Mouse (Mus musculus) embryonic facial prominence, embryonic 14.5 days (tissue): Measurements from ENCODE around the gene Ugt2a1. TPM values are rescaled to one million over a fixed set of nuclear protein-coding genes. Genes with fewer than 3 reads are reported as not detected.
"Not testable (repeated sequence)": the region's sequence is repeated elsewhere in the genome, so short reads cannot be mapped to it uniquely, and the experiment has no call there.

Experiments
- ATAC-seq: fragments of 200-750 bp; cut with Nextera tagmentation; 2 replicates; pipeline ENCODE4 v1.8.0; 2017; ENCODE audit warnings: low read depth, moderate number of reproducible peaks, moderate TSS enrichment
- DNase-seq: peaks from one replicate; pipeline ENCODE4 v3.0.0-alpha.2; 2015; ENCODE audit warnings: low spot score
- H3K27ac ChIP-seq: fragments of 300-500 bp; sonication (generic); replicated peaks from 2 replicates; pipeline ENCODE4 v1.5.1; 2014; ENCODE audit warnings: low read depth, mild to moderate bottlenecking, low read length, moderate library complexity
- H3K27me3 ChIP-seq: fragments of 300-500 bp; sonication (generic); replicated peaks from 2 replicates; pipeline ENCODE4 v1.6.1; 2014; ENCODE audit warnings: low read length; ENCODE audit not compliant: control insufficient read depth, insufficient read depth
- H3K36me3 ChIP-seq: fragments of 300-500 bp; sonication (generic); 2 replicates; pipeline ENCODE4 v1.6.1; 2014; ENCODE audit warnings: low read length, mixed read lengths; ENCODE audit not compliant: control insufficient read depth, insufficient read depth
- H3K4me1 ChIP-seq: fragments of 300-500 bp; sonication (generic); 2 replicates; pipeline ENCODE4 v1.6.1; 2014; ENCODE audit warnings: antibody characterized with exemption, low read length; ENCODE audit not compliant: control insufficient read depth, insufficient read depth
- H3K4me2 ChIP-seq: fragments of 300-500 bp; sonication (generic); 2 replicates; pipeline ENCODE4 v1.6.1; 2014; ENCODE audit warnings: low read depth, mild to moderate bottlenecking, low read length, moderate library complexity, mixed read lengths
- H3K4me3 ChIP-seq: fragments of 300-500 bp; sonication (generic); 2 replicates; pipeline ENCODE4 v1.5.1; 2014; ENCODE audit warnings: low read depth, mild to moderate bottlenecking, low read length
- H3K9ac ChIP-seq: fragments of 300-500 bp; sonication (generic); 2 replicates; pipeline ENCODE4 v1.6.1; 2014; ENCODE audit warnings: low read depth, mild to moderate bottlenecking, low read length, moderate library complexity, mixed read lengths
- H3K9me3 ChIP-seq: fragments of 300-500 bp; sonication (generic); 2 replicates; pipeline ENCODE4 v1.6.1; 2016; ENCODE audit warnings: low read length; ENCODE audit not compliant: control insufficient read depth
- WGBS: fragments of 180-500 bp; shearing (Covaris S2); extraction: QIAGEN DNeasy Blood & Tissue Kit; methylation state at CpG from one replicate; pipeline ENCODE4 v1.1.7; 2014; 5-methylcytosine and 5-hydroxymethylcytosine counted together
- polyA plus RNA-seq: library from polyadenylated mRNA; unstranded; fragments of >200 nt; fragmentation: Nextera tagmentation; extraction: Ambion mirVana; gene quantifications from 2 replicates; pipeline ENCODE4 v1.2.1, GENCODE M21; 2014

Gene Ugt2a1
- polyA plus RNA-seq: 21.8 and 26.0 TPM in 2 replicates

DNA sequence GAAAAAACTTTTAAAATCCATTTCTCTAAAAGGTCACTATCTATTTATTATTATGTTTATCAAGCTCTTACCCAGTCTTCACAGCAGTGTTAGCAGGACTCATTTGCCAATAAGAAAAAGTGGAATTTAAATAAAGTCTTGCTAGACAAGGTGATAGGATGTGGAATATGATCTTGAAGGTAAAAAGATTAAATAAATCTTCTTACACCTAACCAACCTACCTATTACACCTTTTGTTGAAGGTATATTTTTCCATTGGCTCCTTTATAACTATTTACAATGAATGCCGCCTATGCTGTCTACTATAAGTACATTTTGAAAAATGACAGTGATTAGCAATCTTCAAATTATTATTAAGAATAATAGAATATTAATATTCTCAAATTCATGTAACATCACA, at the start of gene Ugt2a1:
Gene Ugt2a1 (minus strand): TSS at position 101 of the 400 bp plus-strand sequence.
- H3K36me3 ChIP-seq: no peaks in the 10 kb centered on the region
- H3K27ac ChIP-seq: no peak within 1 kb of the TSS
- H3K4me2 ChIP-seq: no peak within 1 kb of the TSS
- no peak within 1 kb of the TSS for H3K9ac ChIP-seq
- ATAC-seq (no peak), DNase-seq (no peak)
- 91% methylated on average over 1 of the region's 1 CpGs for WGBS
- H3K9me3 ChIP-seq: no peaks in the 10 kb centered on the region
- H3K4me3 ChIP-seq: no peak within 1 kb of the TSS
- H3K4me1 ChIP-seq: no peaks in the 10 kb centered on the region
- H3K27me3 ChIP-seq: no peaks in the 10 kb centered on the region

DNA sequence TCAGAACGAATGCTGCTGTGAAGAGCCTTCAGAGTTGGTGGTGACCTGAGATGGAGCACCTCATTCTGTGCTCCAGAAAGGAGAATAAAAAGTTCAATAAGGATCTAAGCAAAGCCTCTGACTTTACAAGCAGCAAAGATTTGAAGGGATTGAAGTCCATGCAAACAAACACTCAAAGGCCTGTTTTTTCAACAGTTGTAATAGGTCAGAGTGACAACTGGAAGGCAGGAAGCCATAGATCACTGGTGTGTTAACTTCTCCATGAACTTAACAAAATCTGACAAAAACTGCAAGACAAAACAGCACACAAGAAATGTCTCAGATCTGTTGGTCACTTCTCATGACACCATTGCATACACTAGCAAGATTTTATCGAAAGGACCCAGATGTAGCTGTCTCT, 47.4 kb upstream of the Ugt2a1 start, which contains the start of gene Sult1b1:
Gene Sult1b1 (minus strand): TSS at position 85 of the 400 bp plus-strand sequence.
- no peak within 1 kb of the TSS for H3K9ac ChIP-seq
- no peaks in the 10 kb centered on the region for H3K36me3 ChIP-seq
- H3K4me1 ChIP-seq: no peaks in the 10 kb centered on the region
- no peaks in the 10 kb centered on the region for H3K27me3 ChIP-seq
- no peak within 1 kb of the TSS for H3K27ac ChIP-seq
- ATAC-seq (no peak), DNase-seq (no peak)
- H3K9me3 ChIP-seq: no peaks in the 10 kb centered on the region
- 92% methylated on average over 2 of the region's 2 CpGs for WGBS
- no peak within 1 kb of the TSS for H3K4me3 ChIP-seq
- no peak within 1 kb of the TSS for H3K4me2 ChIP-seq

DNA sequence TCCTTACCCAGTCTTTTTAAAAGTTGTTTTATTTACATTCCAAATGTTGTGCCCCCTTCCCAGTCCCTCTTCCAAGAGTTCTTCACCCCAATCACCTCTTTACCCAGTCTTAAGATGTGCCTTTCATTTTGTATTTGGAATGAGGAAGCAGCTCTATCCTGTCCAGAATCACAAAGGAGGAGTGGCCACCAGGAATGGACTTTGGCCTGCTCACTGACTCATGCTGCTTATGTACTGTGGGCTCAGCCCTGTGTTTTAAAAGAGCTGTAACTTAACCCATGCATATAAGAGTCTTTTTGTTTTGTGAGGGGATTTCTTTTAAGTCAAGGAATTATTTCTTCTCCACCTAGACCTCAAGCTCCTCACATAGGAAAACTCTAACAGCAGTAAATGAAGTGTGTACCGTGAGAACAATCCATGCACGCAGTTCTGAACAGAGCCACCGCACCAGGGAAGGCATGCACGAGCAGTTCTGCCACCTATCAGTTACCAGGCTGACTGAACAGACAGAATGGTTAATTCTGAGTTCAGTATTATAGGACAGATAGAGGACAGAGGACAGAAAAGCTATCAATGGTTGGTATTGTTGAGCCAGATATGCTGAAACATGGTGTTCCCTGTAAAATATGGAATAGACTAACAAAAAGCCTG, 45.4 kb upstream of the Ugt2a1 start:
- DNase-seq (peak; percentile 24), ATAC-seq (peak; percentile 82; the same call in 1 of the 2 replicates)
- Histone ChIP-seq H3K4me1 (no peaks in the 10 kb centered on the region), H3K36me3 (no peaks in the 10 kb centered on the region), H3K27ac (no peak overlapping the region), H3K9ac (no peak overlapping the region), H3K9me3 (no peaks in the 10 kb centered on the region), H3K4me3 (no peak overlapping the region), H3K4me2 (no peak overlapping the region), H3K27me3 (no peaks in the 10 kb centered on the region)
- WGBS: 67% methylated on average over 4 of the region's 4 CpGs

DNA sequence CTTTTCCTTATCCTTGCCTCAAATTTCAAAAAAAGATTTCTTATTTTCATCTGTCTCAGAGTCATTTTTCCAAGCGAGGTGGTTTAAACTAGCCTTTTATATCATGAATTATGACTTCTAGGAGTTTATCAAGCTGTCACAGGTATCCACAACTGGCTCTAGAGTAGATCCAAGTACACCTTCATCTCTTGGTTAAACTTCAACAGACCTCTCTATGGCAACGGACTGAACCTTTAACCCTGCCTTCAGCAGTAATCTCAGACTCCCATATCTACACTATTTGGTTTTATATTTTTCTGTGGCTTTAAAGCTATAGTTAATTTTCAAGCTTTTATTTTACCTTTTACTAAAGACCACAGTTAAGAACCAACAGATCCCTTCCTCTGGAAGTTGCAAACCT, 41.6 kb upstream of the Ugt2a1 start:
- Histone ChIP-seq H3K9me3 (no peaks in the 10 kb centered on the region), H3K27me3 (no peaks in the 10 kb centered on the region), H3K27ac (no peak overlapping the region), H3K36me3 (no peaks in the 10 kb centered on the region), H3K4me2 (no peak overlapping the region), H3K4me3 (no peak overlapping the region), H3K4me1 (no peaks in the 10 kb centered on the region), H3K9ac (no peak overlapping the region)
- ATAC-seq: no peak
- DNase-seq: no peak
- 63% methylated on average over 2 of the region's 2 CpGs for WGBS

DNA sequence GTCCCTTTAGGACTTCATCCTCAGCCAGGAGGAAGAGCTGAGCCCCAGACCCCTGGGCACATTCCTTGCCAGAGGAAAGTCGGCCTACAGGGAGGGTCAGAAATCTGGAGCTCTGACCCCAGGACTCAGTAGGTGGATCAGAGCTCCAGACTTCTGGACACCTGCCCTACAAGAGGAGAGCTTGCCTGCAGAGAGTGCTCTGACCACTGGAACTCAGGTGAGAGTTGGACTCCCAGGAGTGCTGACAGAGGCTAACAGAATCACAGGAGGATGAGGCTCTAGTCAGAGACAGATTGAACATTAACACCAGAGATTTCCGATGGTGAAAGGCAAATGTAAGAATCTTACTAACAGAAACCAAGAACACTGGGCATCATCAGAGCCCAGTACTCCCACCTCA, 32.9 kb upstream of the Ugt2a1 start:
- ATAC-seq: not testable (repeated sequence)

DNA sequence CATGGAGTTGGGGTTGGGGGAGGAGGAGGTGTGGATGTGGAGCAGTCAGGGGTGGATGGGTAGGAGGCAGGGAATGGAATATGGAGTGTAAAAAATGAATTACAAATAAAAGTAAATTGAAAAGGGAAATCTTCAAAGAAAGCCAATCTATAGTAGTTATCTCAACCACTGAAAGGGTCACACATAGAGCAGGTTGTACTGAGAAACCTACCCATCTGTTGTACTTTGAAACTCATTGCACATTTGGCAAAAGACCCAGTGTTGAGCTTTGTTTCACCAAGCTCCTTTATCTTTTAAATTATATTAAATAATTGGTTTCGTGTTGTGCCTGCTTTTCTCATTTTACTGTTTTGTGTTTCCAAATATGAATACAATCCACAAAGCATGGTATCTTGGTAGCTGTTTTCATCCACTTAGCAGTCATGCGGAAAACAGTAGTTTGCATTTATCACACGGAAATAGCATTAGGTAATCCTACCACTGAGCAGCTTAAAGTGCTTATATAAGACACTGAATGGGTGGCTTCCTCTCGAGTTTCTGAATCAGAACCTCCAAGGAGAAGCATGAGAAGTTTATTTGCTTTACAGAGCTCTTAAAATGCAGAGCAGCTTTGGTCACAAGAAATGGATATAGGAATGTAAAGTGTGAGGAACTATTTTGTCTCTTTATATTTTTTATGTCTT, 15.2 kb upstream of the Ugt2a1 start:
- no peak overlapping the region for H3K9ac ChIP-seq
- no peaks in the 10 kb centered on the region for H3K27me3 ChIP-seq
- no peaks in the 10 kb centered on the region for H3K36me3 ChIP-seq
- H3K9me3 ChIP-seq: no peaks in the 10 kb centered on the region
- H3K27ac ChIP-seq: no peak overlapping the region
- no peak overlapping the region for H3K4me2 ChIP-seq
- H3K4me1 ChIP-seq: no peaks in the 10 kb centered on the region
- DNase-seq: peak; percentile 61
- H3K4me3 ChIP-seq: no peak overlapping the region
- peak; percentile 84; the same call in 1 of the 2 replicates for ATAC-seq
- 50% methylated on average over 4 of the region's 4 CpGs for WGBS

More for the DNA sequence above, 32.9 kb upstream of the Ugt2a1 start:
- not testable (repeated sequence) for H3K27ac ChIP-seq, H3K9me3 ChIP-seq, H3K36me3 ChIP-seq, H3K4me2 ChIP-seq, H3K9ac ChIP-seq, H3K27me3 ChIP-seq, H3K4me3 ChIP-seq, DNase-seq, H3K4me1 ChIP-seq
- WGBS: 89% methylated on average over 2 of the region's 2 CpGs

DNA sequence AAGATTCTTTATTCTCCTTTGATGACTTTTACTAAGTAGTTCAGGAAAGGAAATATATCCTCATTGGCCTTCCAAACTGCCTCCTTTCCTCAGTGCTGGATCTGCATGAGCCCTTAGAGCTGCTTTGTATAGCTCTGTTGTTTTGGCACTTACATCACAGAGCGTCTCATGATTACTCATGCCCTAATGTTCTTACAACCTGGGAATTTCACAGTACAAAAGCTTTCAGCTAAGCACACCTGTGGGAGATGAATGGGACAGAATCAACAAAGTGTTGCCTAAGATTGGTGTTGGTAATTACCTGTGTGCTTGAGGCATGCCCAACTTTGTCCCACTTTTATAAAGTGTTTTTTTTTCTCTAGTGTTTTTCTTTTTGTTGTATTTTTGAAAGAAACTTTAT, 12.0 kb upstream of the Ugt2a1 start:
- peak; percentile 84 for DNase-seq

DNA sequence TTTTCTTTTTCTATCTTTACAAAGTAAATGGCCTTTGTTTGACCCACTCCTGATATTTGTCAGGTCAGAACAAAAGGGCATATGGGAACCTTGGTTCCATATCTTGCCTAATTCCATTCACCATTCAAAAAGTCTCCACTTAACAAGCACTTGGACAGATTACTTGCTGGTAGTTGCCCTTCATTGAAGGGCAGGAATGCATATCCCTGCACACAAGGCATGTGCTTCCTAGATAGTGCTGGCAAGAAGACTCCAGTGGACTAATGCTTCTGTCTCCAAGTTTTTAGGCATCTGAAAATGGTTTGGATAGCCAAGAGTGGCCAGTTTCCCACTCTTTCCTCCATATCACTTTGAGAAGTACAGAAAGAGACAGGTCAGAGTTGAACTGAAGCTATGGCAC, 8.7 kb upstream of the Ugt2a1 start:
- Histone ChIP-seq H3K9me3 (no peaks in the 10 kb centered on the region), H3K27me3 (no peaks in the 10 kb centered on the region), H3K4me3 (no peak overlapping the region), H3K4me1 (no peaks in the 10 kb centered on the region), H3K9ac (no peak overlapping the region), H3K36me3 (no peaks in the 10 kb centered on the region), H3K27ac (no peak overlapping the region), H3K4me2 (no peak overlapping the region)
- no peak for ATAC-seq
- no peak for DNase-seq

More for the DNA sequence above, 12.0 kb upstream of the Ugt2a1 start:
- no peak overlapping the region for H3K4me2 ChIP-seq
- H3K9ac ChIP-seq: no peak overlapping the region
- no peak overlapping the region for H3K27ac ChIP-seq
- WGBS: 65% methylated on average over 1 of the region's 1 CpGs
- H3K36me3 ChIP-seq: no peaks in the 10 kb centered on the region
- no peaks in the 10 kb centered on the region for H3K27me3 ChIP-seq
- no peaks in the 10 kb centered on the region for H3K4me1 ChIP-seq
- H3K9me3 ChIP-seq: no peaks in the 10 kb centered on the region
- peak; percentile 92 for ATAC-seq
- no peak overlapping the region for H3K4me3 ChIP-seq

DNA sequence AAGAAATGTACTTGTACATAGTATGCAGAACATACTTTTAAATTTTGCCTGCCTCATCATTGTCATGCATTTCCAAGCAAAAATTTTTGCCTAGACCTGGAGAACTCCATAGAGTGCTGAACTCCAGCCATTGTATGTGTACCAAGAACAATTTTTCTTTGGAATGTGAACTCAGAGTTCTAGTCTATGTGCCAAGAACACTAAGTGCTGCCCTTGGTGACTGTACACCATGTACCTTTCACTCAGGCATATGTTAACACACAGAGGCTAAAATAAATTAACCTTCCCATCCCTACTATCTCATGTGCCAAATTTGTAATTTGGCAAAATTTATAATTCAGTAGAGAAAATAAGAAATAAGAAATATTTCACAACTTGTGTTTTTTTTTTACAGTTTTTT, 8.3 kb upstream of the Ugt2a1 start:
- Histone ChIP-seq H3K36me3 (no peaks in the 10 kb centered on the region), H3K4me1 (no peaks in the 10 kb centered on the region), H3K27ac (no peak overlapping the region), H3K9me3 (no peaks in the 10 kb centered on the region), H3K9ac (no peak overlapping the region), H3K27me3 (no peaks in the 10 kb centered on the region), H3K4me2 (no peak overlapping the region), H3K4me3 (no peak overlapping the region)
- ATAC-seq (no peak), DNase-seq (no peak)
